Mouse (Mus musculus): ENCODE measurements around the gene Fbxl22. TPM values are rescaled to one million over a fixed set of nuclear protein-coding genes. Genes with fewer than 3 reads are reported as not detected.

The Fbxl22 gene
- total RNA-seq, 2 experiments from 2014 or later = 48.3 to 59.1 TPM

- DNase-seq = peak; percentile 25 to 45
- intact Hi-C loops (cut with DNase I) = loop anchor here (5.0 to 10.0 kb wide), 3 partner anchors 102 to 314 kb away; no protein-coding TSS in a partner anchor
Measured at GRCm38 (mm10) chr9:66510351-66510841, 4.0 kb downstream of the Fbxl22 start.

DNA sequence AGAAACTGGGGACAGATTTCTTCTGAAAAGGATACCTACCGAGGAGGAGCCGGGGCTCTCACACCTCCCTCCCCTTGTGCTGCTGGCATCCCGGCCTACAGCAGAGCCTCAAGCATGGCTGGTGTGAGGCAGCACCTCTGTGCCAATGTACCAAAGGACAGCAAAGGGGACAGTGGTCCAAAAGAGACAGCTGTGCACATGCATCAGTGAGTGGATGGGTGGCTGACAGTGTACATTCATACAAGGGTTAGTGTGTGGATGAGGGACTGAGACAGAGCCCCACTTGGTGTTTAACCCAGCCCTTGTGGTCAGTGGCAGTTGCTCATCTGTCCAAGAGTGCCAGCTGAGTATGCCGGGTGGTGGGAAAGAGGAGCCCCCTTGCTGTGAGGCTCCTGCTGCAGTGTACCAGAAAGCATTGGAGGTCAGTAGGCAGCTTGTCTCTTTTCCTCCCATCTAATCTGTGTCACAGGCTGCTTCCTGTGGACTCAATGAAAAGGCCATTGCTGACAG, 5.4 kb downstream of the Fbxl22 start:
- DNase-seq = no peak
- intact Hi-C loops (cut with DNase I) = no loop called here

DNA sequence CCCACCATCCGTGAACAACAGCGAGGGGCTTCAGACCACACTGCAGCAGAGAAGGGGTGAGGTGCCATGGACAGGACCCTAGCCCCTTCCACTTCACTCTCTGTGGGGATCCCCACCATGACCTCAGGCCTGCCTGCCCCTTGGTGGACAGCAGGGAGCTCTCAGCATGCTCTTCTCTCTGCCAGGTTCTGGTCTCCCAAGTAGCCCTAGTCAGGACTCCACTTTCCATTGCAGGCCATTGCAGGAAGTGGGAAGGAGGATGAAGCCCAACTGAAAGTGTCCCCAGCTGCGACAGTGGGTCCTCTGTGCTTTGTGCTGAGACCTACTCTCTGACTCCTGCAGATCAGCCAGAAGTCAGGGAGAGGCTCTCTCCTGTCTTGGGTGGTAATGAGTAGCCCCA, 6.7 kb downstream of the Fbxl22 start:
- no peak for DNase-seq
- intact Hi-C loops (cut with DNase I) = no loop called here

GRCm38 (mm10) chr9:66506424-66506823, 8.0 kb downstream of the Fbxl22 start:
- intact Hi-C loops (cut with DNase I) = no loop called here
- no peak for DNase-seq

DNA sequence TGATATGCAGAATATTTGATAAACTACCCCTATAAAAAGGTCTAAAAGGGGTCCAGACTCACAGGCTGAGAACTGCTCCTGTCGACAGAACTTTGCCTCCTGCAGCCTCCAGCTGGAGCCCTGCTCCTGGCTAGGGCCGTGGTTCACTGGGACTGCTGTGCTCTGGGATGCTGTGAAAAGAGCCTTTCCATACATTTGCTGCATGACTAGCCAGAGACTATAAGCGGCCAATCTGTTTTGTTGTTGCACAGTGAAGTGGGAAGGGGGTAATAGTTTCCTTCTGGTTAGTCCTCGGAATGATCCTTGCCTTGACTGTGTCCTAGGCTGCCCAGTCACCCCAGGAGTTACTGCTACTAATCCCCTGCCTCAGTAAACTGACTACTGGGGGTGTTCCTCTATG, 8.4 kb downstream of the Fbxl22 start:
- intact Hi-C loops (cut with DNase I) = no loop called here
- DNase-seq = no peak

DNA sequence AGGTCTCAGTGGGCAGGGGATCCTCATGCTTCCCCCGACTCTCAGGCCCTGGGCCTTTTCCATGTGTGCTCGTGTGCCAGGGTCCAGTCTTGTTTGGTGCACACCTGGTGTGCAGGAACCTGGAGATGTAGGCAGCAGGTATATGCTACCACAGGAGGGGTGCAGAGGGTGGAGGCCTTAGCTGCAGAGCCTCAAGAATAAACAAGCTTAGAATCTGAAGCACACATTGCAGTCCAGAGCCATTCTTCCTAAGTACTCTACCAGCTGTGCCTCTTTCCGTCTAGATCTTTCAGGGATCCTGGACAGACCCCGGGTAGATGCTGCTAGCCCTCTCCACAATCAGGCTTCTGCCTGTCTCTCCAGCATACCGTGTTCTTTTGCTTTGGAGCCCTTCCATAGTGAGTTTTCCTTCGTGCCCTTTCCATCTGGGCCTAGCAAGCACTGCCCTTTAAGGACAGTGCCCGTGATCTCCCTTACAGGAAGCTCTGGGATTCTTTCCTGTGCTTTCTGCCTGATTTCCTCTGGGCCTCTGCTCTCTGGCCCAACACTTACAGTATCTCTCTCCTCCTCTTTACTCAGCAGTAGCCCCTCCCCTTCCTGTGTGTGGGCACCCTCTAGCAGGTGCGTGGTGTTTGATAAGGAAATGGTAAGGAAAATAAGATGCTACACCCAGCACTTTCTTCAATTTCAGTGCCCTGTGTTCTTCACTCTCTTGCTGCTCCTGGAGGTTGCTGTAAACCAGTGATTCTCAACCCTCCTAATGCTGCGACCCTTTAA, 9.1 kb downstream of the Fbxl22 start:
- intact Hi-C loops (cut with DNase I) = no loop called here
- DNase-seq = no peak

DNA sequence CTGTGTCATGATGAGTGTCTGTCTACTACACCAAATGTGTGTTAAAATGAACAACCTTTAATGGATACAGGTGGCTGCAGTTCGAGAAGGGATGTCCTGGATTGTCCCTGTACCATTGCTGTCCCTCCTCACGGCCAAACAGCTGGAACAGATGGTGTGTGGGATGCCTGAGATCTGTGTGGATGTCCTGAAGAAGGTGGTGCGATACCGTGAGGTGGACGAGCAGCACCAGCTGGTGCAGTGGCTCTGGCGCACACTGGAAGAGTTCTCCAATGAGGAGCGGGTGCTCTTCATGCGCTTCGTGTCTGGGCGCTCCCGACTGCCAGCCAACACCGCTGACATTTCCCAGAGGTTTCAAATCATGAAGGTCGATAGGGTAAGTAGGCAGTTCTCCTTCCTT, 9.9 kb downstream of the Fbxl22 start:
- no peak for DNase-seq
- intact Hi-C loops (cut with DNase I) = no loop called here

- DNase-seq = no peak
- intact Hi-C loops (cut with DNase I) = no loop called here
Measured at GRCm38 (mm10) chr9:66503879-66504411, 10.4 kb downstream of the Fbxl22 start.

DNA sequence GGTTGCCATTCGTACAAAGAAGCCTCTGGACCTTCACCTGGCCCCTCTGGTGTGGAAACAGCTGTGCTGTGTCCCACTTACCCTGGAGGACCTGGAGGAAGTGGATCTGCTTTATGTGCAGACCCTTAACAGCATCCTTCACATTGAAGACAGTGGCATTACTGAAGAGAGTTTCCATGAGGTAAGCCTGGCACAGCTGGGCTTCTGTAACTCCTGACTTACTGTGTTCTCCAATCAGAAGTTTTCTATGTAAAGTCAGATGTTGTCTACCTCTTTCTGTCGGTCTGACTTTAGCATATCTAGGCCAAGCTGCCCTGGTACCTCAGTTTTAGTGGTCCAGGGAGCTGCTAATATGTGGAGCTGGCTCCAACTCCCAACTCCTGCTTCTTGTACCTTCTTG, 13.1 kb downstream of the Fbxl22 start:
- no peak for DNase-seq
- intact Hi-C loops (cut with DNase I) = no loop called here

DNA sequence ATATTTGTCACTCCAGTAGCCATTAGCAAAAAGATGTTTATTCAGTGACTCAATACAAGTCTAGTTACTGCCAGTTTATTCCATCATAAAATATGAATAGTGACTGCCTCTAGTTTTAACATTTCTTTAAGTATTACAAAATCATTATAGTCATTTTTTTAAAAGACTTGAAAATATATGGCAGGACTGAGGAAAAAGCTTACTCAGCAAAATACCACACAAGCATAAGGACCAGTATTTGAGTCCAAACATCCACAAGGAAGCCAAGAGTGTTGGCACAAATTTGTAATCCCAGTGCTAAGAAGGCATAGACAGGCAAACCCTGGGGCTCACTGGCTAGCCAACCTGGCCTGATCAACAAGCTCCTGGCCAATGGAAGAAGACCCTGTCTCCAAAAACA, 20.4 kb downstream of the Fbxl22 start:
- no peak for DNase-seq
- intact Hi-C loops (cut with DNase I) = no loop called here

GRCm38 (mm10) chr9:66492361-66492760, 22.0 kb downstream of the Fbxl22 start:
- intact Hi-C loops (cut with DNase I) = no loop called here
- no peak for DNase-seq

- intact Hi-C loops (cut with DNase I) = no loop called here
Measured at GRCm38 (mm10) chr9:66488786-66489185, 25.6 kb downstream of the Fbxl22 start.

DNA sequence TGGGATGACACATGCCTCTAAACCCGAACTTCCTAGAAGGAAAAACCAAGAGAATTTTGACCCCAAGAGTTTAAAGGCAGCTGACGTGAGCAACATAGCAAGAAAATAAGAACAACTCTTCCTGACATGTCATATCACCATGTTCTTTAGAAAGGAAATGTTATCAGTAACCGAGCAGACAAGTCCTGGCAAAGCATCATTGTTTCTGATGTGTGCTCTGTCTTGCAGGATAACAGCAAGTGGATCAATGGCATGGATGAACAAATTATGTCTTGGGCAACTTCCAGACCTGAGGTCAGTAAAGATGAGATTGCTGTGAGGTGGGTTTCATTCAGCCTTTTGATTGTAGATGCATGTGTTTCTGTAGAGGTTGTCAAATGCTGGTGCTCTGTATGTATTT, 31.0 kb downstream of the Fbxl22 start:
- no peak for DNase-seq
- intact Hi-C loops (cut with DNase I) = no loop called here

More at GRCm38 (mm10) chr9:66488786-66489185, 25.6 kb downstream of the Fbxl22 start:
- DNase-seq = no peak

DNA sequence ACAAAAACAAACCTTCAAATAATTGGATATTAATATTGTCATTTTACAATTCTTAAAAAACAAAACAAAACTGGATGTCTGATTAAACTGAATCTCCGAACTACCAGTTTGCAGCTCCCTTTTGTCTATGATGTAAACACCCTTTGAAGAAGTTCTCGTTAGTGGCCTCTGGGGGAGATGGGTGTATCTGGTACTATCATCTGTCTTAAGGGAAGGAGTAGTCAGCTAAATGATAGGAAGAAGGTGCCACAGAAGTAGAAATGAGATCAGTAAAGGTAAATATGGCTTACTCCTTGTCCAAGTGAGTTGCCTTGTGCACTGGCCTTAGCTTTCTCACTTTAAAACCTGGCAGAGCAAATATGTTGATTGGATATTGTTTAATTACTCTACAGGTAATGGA, 36.6 kb downstream of the Fbxl22 start:
- intact Hi-C loops (cut with DNase I) = loop anchor here (5.0 kb wide), 1 partner anchor 35 kb away; no protein-coding TSS in a partner anchor
- no peak for DNase-seq

DNA sequence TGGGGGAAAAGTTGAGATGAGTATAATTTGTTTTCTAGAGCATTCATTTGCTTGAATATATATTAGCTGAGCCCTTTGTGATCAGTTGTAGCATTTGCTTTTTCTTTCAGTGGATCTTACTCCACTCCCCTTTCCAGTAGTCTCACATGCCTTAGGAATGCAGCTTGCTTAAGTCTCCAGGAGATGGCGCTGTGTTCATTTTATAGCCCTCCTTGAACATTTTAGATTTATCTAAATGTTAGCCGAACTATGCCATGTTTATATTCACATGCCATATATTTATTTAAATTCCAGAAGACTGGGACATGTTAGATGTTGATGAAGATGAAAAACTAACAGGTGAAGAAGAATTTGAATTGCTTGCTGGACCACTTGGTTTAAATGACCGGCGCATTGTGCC, 49.3 kb downstream of the Fbxl22 start:
- intact Hi-C loops (cut with DNase I) = loop anchor here (5.0 kb wide), 2 partner anchors 322 to 362 kb away; no protein-coding TSS in a partner anchor
- peak in 1 of 2 experiments; percentile 33 for DNase-seq

Other genes with a start within 250 kb of the Fbxl22 start
- 10 to 100 TPM; 44.1 to 48.3 TPM for gene Herc1, start 164.1 kb downstream of the Fbxl22 start, total RNA-seq (2021)
- gene Usp3, start 78.5 kb upstream of the Fbxl22 start, total RNA-seq (2021) = 10 to 100 TPM; 29.5 to 29.7 TPM
- gene Car12, start 199.1 kb upstream of the Fbxl22 start, total RNA-seq (2021) = not detected